Mouse (Mus musculus) megakaryocyte, embryonic 14.5 days (primary cell): ENCODE measurements at regions not wholly inside any gene's neighbourhood (a gene's known extent, or its start where the extent isn't known, plus 50 kb on each side); places are given as distances from the start of the nearest gene placed in this dataset.

Experiments
- FLI1 ChIP-seq: IDR thresholded peaks from 2 replicates; pipeline ENCODE4 v1.6.1; 2012; ENCODE audit warnings: low read length, inconsistent platforms, mixed read lengths
- GATA1 ChIP-seq: IDR thresholded peaks from 3 replicates; pipeline ENCODE4 v1.6.1; 2012; ENCODE audit warnings: mixed read lengths, low read length, inconsistent platforms, borderline replicate concordance

DNA sequence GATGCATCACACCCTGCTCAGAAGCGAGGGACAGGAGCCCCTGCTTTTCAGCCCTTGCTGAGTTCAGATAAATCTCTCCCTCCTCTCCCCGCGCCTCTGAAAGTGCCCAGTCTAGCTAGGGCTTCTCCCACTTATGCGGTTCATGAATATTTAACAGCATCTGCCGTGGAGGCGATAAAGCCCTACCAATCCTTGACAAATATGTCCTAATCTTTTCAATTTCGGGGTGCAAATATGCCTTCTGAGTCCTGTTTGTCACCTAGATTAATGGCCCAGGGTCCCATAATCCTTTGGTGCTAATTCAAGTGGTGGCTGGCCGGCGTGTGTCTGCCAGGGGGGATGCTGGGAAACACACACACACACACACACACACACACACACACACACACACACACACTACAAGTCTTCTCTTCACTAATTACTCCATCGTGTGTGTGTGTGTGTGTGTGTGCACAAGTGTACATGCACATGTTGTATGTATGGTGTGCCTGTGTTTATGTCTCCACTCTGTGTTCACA is 65.5 kb upstream of the Lhx5 start:
- TF ChIP-seq FLI1 (no peak), GATA1 (no peak)
